Mouse (Mus musculus): ENCODE results near the gene Atp6v1e2.

DNA sequence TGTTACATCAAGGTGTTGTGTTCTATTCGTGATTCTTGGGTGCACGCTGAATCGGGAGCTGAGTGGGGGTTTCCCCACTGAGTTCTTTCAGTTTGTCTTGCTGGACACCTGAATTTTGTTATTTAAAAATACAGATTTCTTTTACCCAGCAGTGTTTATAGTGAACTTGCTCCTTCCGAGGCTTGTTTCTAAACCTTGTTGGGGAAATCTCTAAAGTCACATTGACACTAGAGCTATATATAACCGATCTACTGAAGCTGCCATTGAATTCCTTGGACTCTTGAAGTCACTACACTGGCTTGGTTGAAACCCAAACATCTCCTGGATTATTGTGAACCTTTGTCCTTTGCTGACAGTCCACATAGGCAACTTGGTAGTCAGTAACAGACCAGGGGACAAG is 9.5 kb upstream of the Atp6v1e2 start:
- TF ChIP-seq CTCF (IDR thresholded peaks at IDR 0.05; ENCODE audit: low read depth) (no peak), EP300 (IDR thresholded peaks at IDR 0.05; ENCODE audit: low read depth) (no peak)

Data from liver, postnatal 0 days (tissue).